Mouse (Mus musculus) liver, adult 2 months (tissue): ENCODE data around the gene Sowahc.

ENCODE experiments used
- CTCF ChIP-seq: fragments of 200-500 bp; IDR thresholded peaks from 2 replicates; pipeline ENCODE4 v1.5.1; 2011; ENCODE audit warnings: low read depth, low read length, control low read depth
- POLR2A ChIP-seq: fragments of 200-500 bp; IDR thresholded peaks from 2 replicates; pipeline ENCODE4 v1.6.1; 2011; ENCODE audit warnings: low read length, control low read depth; ENCODE audit not compliant: insufficient read depth; ENCODE audit errors: extremely low read depth

DNA sequence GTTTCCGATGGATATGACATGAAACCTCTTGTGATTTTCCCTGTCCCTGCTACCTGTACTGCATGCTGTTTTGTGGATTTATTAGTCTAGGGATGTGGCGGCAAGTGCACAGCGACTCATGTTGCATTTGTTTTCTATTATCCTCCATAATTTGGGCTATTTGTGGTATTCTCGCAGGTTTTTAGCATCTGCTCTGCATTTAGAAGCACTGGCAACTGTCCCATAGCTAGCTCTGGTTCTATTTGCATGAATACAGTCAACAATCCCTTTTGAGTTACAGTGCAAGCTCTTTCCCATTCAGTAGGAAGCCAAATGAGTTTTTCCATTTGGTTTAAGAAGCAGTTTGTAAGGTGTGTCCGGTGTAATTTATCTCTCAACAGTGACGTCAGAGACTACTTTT is 37.8 kb downstream of the Sowahc start:
- TF ChIP-seq CTCF (no peak), POLR2A (no peak)
